Mouse (Mus musculus): ENCODE measurements around the gene Prickle4. TPM values are rescaled to one million over a fixed set of nuclear protein-coding genes. Genes with fewer than 3 reads are reported as not detected.
A peak's percentile ranks its signal among the peaks of the same experiment; 100 is the strongest.

Gene Prickle4
- total RNA-seq, 4 experiments from 2014 or later, result 0.56 to 3.3 (median 2.3) TPM

- DNase-seq (ENCODE audit: low spot score in 2 of 2), result no peak
Measured at GRCm38 (mm10) chr17:47707961-47708360, 13.4 kb upstream of the Prickle4 start.

- DNase-seq (ENCODE audit: low spot score in 2 of 2), result no peak
Measured at GRCm38 (mm10) chr17:47706196-47706595, 11.7 kb upstream of the Prickle4 start.

GRCm38 (mm10) chr17:47704692-47705091 is 10.2 kb upstream of the Prickle4 start:
- no peak for DNase-seq (ENCODE audit: low spot score in 2 of 2)

GRCm38 (mm10) chr17:47703556-47703955 is 9.0 kb upstream of the Prickle4 start:
- DNase-seq (ENCODE audit: low spot score in 2 of 2), result no peak

GRCm38 (mm10) chr17:47702548-47703345 is 8.2 kb upstream of the Prickle4 start:
- DNase-seq (ENCODE audit: low spot score in 2 of 2), result no peak

- DNase-seq (ENCODE audit: low spot score in 2 of 2), result no peak
Measured at GRCm38 (mm10) chr17:47701793-47702192, 7.3 kb upstream of the Prickle4 start.

GRCm38 (mm10) chr17:47699055-47699454 is 4.5 kb upstream of the Prickle4 start:
- no peak for DNase-seq (ENCODE audit: low spot score in 2 of 2)

- DNase-seq (ENCODE audit: low spot score in 2 of 2), result no peak
Measured at GRCm38 (mm10) chr17:47698156-47698555, 3.6 kb upstream of the Prickle4 start.

GRCm38 (mm10) chr17:47695337-47695710 is 788 bp upstream of the Prickle4 start:
- DNase-seq (ENCODE audit: low spot score in 2 of 2), result no peak

GRCm38 (mm10) chr17:47694442-47694502 is 264 bp downstream of the Prickle4 start, which contains the start of gene Gm21981:
Gm21981 (minus strand) TSS chr17:47694455.
- no peak for DNase-seq (ENCODE audit: low spot score in 2 of 2)

- DNase-seq (ENCODE audit: low spot score in 2 of 2), result peak; percentile 8 to 22
Measured at GRCm38 (mm10) chr17:47693671-47694441, 680 bp downstream of the Prickle4 start.

GRCm38 (mm10) chr17:47691650-47692049 is 2.9 kb downstream of the Prickle4 start:
- DNase-seq (ENCODE audit: low spot score in 2 of 2), result no peak

- no peak for DNase-seq (ENCODE audit: low spot score in 2 of 2)
Measured at GRCm38 (mm10) chr17:47689894-47690293, 4.6 kb downstream of the Prickle4 start.

GRCm38 (mm10) chr17:47688608-47689575 is 5.6 kb downstream of the Prickle4 start, which contains the start of gene Frs3:
Frs3 (plus strand) TSS chr17:47689030.
- peak; percentile 44 to 50 for DNase-seq (ENCODE audit: low spot score in 2 of 2)

- DNase-seq (ENCODE audit: low spot score in 2 of 2), result no peak
Measured at GRCm38 (mm10) chr17:47688344-47688607, 6.3 kb downstream of the Prickle4 start, which contains the start of gene Tomm6. Tomm6 (minus strand) TSS chr17:47688386.

GRCm38 (mm10) chr17:47687409-47688343 is 6.9 kb downstream of the Prickle4 start:
- DNase-seq (ENCODE audit: low spot score in 2 of 2), result peak; percentile 93 to 94

GRCm38 (mm10) chr17:47682836-47683235 is 11.7 kb downstream of the Prickle4 start:
- no peak for DNase-seq (ENCODE audit: low spot score in 2 of 2)

GRCm38 (mm10) chr17:47678702-47679101 is 15.8 kb downstream of the Prickle4 start:
- no peak for DNase-seq (ENCODE audit: low spot score in 2 of 2)

GRCm38 (mm10) chr17:47678238-47678637 is 16.3 kb downstream of the Prickle4 start:
- no peak for DNase-seq (ENCODE audit: low spot score in 2 of 2)

- DNase-seq (ENCODE audit: low spot score in 2 of 2), result peak; percentile 15 to 26
Measured at GRCm38 (mm10) chr17:47676581-47676980, 18.0 kb downstream of the Prickle4 start.

Measured in gastrocnemius, adult 8-10 months (tissue).